Mouse (Mus musculus) thymus, adult 2 months (tissue): ENCODE measurements around the gene Grcc10. TPM values are rescaled to one million over a fixed set of nuclear protein-coding genes. Genes with fewer than 3 reads are reported as not detected.

Experiments used
- DNase-seq: peaks from one replicate; pipeline ENCODE4 v3.0.0; 2021
- H3K27ac ChIP-seq: fragments of 200-500 bp; 2 replicates; pipeline ENCODE4 v1.5.1; 2012; ENCODE audit warnings: low read length, control low read depth; ENCODE audit not compliant: control insufficient read depth, insufficient read depth
- H3K27me3 ChIP-seq: fragments of 200-500 bp; 2 replicates; pipeline ENCODE4 v1.6.1; 2012; ENCODE audit warnings: mild to moderate bottlenecking, low read length, moderate library complexity, mixed read lengths; ENCODE audit not compliant: control insufficient read depth, insufficient read depth
- H3K36me3 ChIP-seq: fragments of 200-500 bp; 2 replicates; pipeline ENCODE4 v1.6.1; 2012; ENCODE audit warnings: mild to moderate bottlenecking, low read length, moderate library complexity; ENCODE audit not compliant: control insufficient read depth, insufficient read depth
- H3K4me1 ChIP-seq: fragments of 200-500 bp; replicated peaks from 2 replicates; pipeline ENCODE4 v1.6.1; 2012; ENCODE audit warnings: low read length; ENCODE audit not compliant: control insufficient read depth, insufficient read depth
- H3K4me3 ChIP-seq: fragments of 200-500 bp; 2 replicates; pipeline ENCODE4 v1.5.1; 2012; ENCODE audit warnings: mild to moderate bottlenecking, low read length, control low read depth, moderate library complexity; ENCODE audit not compliant: control insufficient read depth, insufficient read depth
- CTCF ChIP-seq: fragments of 200-500 bp; IDR thresholded peaks from 2 replicates; pipeline ENCODE4 v1.5.1; 2012; ENCODE audit warnings: mild to moderate bottlenecking, control low read depth, low read length, moderate library complexity, borderline replicate concordance; ENCODE audit not compliant: control insufficient read depth, poor library complexity, insufficient read depth; ENCODE audit errors: extremely low read depth
- POLR2A ChIP-seq: fragments of 200-500 bp; IDR thresholded peaks from 2 replicates; pipeline ENCODE4 v1.6.1; 2012; ENCODE audit warnings: mild to moderate bottlenecking, low read length, control low read depth, moderate library complexity; ENCODE audit not compliant: control insufficient read depth, poor library complexity, insufficient read depth; ENCODE audit errors: extremely low read depth
- WGBS: fragments of 180-500 bp; shearing (Covaris S2); methylation state at CpG from one replicate; pipeline ENCODE4 v1.1.7; 2018; 5-methylcytosine and 5-hydroxymethylcytosine counted together
- polyA plus RNA-seq: library from polyadenylated mRNA; depleted of rRNA; stranded (reverse); fragments of >200 nt; gene quantifications from 2 replicates; pipeline ENCODE4 v1.2.3, GENCODE M21; 2012

The Grcc10 gene
- polyA plus RNA-seq, 1 experiment = 352 TPM

- no peak for TF ChIP-seq CTCF
- TF ChIP-seq POLR2A = no peak
- Histone ChIP-seq H3K4me1 (peaks cover 44% of the 10 kb centered on the region), H3K4me3 (no peak overlapping the region), H3K36me3 (no peaks in the 10 kb centered on the region), H3K27me3 (no peaks in the 10 kb centered on the region), H3K27ac (no peak overlapping the region)
- WGBS = 94% methylated on average over 15 of the region's 15 CpGs
- DNase-seq = no peak
Measured at GRCm38 (mm10) chr6:124742839-124743514, 1.8 kb upstream of the Grcc10 start.

GRCm38 (mm10) chr6:124741842-124742241, 668 bp upstream of the Grcc10 start:
- H3K4me1 ChIP-seq = peaks cover 44% of the 10 kb centered on the region
- H3K27me3 ChIP-seq = no peaks in the 10 kb centered on the region
- no peaks in the 10 kb centered on the region for H3K36me3 ChIP-seq
- TF ChIP-seq CTCF (no peak), POLR2A (no peak)
- H3K4me3 ChIP-seq = peak overlapping the region; percentile 39
- no peak for DNase-seq
- WGBS = 88% methylated on average over 3 of the region's 3 CpGs
- peak overlapping the region; percentile 93 for H3K27ac ChIP-seq

- 0% methylated on average over 29 of the region's 29 CpGs for WGBS
- DNase-seq = peak; percentile 68
- peaks cover 35% of the 10 kb centered on the region for H3K4me1 ChIP-seq
- H3K4me3 ChIP-seq = peak overlapping the region; percentile 79
- H3K27me3 ChIP-seq = no peaks in the 10 kb centered on the region
- no peaks in the 10 kb centered on the region for H3K36me3 ChIP-seq
- H3K27ac ChIP-seq = peak overlapping the region; percentile 93
- TF ChIP-seq CTCF (peak; percentile 71; the same call in 1 of the 2 replicates), POLR2A (no peak)
Measured at GRCm38 (mm10) chr6:124740211-124740887, 825 bp downstream of the Grcc10 start.

GRCm38 (mm10) chr6:124739231-124739796, 1.9 kb downstream of the Grcc10 start:
- WGBS = 84% methylated on average over 10 of the region's 10 CpGs
- TF ChIP-seq POLR2A (no peak), CTCF (no peak)
- no peak for DNase-seq
- Histone ChIP-seq H3K36me3 (no peaks in the 10 kb centered on the region), H3K4me1 (peaks cover 29% of the 10 kb centered on the region), H3K4me3 (no peak overlapping the region), H3K27ac (peak overlapping the region; percentile 38), H3K27me3 (no peaks in the 10 kb centered on the region)

GRCm38 (mm10) chr6:124738511-124739023, 2.6 kb downstream of the Grcc10 start, which contains the start of gene Ptpn6:
TSS of gene Ptpn6 (minus strand) at chr6:124738714.
- H3K4me1 ChIP-seq = peaks cover 31% of the 10 kb centered on the region
- no peak for DNase-seq
- H3K4me3 ChIP-seq = peak within 1 kb of the TSS; percentile 39

GRCm38 (mm10) chr6:124737040-124737439, 4.1 kb downstream of the Grcc10 start:
- Histone ChIP-seq H3K27me3 (no peaks in the 10 kb centered on the region), H3K4me1 (peaks cover 38% of the 10 kb centered on the region), H3K36me3 (no peaks in the 10 kb centered on the region), H3K27ac (no peak overlapping the region), H3K4me3 (no peak overlapping the region)
- 94% methylated on average over 11 of the region's 11 CpGs for WGBS
- TF ChIP-seq POLR2A (no peak), CTCF (no peak)
- DNase-seq = no peak

More at GRCm38 (mm10) chr6:124738511-124739023, 2.6 kb downstream of the Grcc10 start, which contains the start of gene Ptpn6:
- H3K27me3 ChIP-seq = no peaks in the 10 kb centered on the region
- H3K27ac ChIP-seq = peak within 1 kb of the TSS; percentile 38
- H3K36me3 ChIP-seq = no peaks in the 10 kb centered on the region
- WGBS = 11% methylated on average over 15 of the region's 15 CpGs
- no peak for TF ChIP-seq CTCF
- TF ChIP-seq POLR2A = no peak
